Mouse (Mus musculus): Measurements from ENCODE around the gene Yaf2.
"Not testable (repeated sequence)": the region's sequence is repeated elsewhere in the genome, so short reads cannot be mapped to it uniquely, and the experiment has no call there.

Yaf2 gene

DNA sequence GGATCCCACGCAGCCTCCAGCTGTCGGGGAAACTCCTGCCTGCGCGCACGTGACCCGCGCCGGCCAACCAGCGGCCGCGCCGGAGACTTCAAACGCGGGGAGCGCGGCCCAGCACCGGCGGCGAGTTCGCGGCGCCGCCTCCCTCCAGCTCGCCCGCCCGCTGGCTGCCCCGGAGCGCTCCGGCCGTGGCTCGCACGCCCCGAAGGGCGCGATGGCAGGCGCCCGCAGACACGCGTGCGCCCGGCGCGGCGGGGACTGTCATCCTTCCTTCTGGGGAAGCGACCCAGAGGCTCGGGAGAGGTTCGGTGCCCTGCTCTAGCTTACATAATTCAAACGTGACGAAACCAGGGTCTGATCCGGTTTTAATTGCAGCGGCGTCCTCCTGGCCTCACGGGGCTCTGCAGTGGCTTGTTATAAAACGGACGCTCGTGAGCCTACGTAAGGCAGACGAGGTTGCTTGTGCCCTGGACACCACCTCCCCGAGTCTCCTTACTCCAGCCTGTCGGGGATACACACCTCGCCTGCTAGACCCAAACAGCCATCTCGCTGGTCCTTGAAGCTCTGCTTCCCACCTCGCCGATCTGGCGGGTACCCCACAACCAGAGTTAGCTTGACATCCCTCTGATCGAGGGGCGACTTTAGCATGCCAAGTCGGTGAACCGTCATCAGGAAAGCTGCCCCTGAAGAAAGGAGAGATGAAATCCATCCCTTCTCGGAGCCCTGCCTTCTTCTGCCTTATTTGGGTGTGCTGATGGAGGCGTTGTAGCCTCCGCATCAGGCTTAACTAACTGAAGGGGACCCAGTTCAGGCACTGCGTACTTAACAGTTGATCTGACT lies at the start of gene Yaf2:
Gene Yaf2 (minus strand): TSS at position 11 of the 837 bp plus-strand sequence.
- peak; percentile 82 for DNase-seq

DNA sequence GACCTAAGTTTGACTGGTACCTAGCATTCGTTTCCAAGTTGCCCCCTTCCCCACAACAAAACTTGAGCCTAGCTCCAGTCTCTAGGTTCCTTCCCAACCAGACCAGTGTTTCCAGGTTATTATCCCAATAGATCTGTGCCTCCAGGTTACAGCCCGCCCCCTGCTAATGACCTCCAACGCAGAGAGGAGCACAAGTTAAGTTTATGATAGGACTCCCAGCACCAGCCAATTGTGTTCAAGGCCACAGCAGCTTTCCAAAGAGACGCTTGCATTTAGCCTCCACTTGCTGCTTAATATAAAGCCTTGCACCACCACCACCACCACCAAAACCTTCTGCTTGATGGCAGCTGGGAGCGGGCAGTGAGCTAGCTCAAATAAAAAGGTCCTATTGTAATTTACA lies 44.6 kb upstream of the Yaf2 start:
- DNase-seq: no peak

DNA sequence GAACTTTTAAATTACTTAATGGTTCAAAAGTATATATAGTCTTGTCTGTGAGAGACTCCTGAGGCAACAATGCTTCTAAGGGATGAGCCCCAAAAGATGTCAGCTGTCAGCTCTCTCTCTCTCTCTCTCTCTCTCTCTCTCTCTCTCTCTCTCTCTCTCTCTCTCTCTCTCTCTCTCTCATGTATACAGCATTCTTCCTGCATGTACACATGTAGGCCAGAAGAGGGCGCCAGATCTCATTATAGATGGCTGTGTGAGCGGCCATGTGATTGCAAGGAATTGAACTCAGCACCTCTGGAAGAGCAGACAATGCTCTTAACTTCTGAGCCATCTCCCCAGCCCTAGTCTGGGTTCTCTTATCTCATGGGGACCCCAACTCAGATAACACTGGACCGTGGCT lies 42.4 kb upstream of the Yaf2 start:
- DNase-seq: peak; percentile 20

DNA sequence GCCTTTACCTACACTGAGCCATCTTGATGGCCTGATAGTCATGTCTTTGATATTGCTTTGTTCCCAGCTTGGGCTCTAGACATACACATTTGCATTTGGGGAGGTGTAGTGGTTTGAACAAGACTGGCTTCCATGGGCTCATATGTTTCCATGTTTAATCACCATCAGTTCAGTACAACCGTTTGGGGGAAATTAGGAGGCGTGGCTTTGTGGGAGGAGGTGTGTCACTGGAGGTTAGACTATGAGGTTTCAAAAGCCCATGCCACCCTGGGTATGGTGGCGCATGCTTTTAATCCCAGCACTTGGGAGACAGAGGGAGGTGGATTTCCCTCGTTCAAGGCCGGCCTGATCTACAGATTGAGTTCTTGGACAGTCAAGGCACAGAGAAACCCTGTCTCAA lies 39.0 kb upstream of the Yaf2 start:
- no peak for DNase-seq

DNA sequence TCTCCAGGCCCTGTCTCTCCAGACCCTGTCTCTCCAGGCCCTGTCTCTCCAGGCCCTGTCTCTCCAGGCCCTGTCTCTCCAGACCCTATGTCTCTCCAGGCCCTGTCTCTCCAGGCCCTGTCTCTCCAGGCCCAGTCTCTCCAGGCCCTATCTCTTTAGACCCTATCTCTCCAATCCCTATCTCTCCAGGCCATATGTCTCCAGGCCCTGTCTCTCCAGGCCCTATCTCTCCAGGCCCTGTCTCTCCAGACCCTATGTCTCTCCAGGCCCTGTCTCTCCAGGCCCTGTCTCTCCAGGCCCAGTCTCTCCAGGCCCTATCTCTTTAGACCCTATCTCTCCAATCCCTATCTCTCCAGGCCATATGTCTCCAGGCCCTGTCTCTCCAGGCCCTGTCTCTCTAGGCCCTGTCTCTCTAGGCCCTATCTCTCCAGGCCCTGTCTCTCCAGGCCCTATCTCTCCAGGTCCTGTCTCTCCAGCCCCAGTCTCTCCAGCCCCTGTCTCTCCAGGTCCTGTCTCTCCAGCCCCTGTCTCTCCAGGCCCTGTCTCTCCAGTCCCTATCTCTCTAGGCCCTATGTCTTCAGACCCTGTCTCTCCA lies 35.9 kb upstream of the Yaf2 start:
- DNase-seq: not testable (repeated sequence)

DNA sequence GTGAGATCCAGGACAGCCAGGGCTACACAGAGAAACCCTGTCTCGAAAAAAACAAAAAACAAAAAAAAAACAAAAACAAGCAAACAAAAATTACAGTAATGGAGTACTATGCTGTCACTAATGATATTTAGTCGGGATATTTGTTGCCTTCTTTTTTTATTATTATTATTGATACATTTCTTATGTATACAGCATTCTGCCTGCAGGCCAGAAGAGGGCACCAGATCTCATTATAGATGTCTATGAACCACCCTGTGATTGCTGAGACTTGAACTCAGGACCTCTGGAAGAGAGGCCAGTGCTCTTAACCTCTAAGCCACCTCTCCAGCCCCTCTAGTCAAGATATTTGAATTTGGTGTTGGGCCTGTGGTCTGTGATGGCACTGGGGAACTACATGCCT lies 35.1 kb upstream of the Yaf2 start:
- no peak for DNase-seq

DNA sequence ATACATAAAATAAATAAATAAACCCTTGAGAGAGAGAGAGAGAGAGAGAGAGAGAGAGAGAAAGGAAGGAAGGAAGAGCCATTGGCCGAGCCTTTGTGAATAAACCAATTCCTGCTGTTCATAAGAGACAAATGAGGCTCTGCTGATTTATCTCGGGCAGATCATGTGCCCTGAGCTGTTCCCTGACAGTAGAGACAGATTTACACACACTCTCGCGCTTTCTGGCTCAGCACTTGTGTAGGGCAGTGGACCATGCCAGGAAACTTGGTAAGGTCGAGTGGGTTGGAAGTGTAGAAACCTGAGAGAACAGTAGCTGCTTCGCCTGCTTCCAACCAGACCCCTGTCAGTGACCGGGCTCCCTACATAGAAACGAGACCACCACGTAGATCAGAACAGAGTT lies 31.8 kb upstream of the Yaf2 start:
- no peak for DNase-seq

DNA sequence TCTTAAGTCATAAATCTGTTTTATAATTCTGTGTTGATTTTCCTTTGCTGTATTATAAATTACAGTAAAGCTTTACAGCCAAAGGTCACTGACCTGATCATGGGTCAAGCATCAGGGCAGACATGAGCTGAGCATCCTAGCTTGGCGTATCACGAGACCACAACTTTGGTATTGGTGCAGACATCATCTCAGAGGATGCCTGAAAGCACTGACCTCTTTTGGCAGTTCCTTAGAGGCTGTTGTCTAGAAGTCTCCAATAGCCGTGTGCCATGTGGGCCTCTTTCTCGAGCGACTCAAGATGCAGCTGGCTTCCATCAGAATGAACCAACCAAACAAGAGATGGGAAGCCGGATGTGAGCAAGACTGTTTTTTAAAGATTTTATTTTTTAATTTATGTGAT lies 28.8 kb upstream of the Yaf2 start:
- DNase-seq: no peak

DNA sequence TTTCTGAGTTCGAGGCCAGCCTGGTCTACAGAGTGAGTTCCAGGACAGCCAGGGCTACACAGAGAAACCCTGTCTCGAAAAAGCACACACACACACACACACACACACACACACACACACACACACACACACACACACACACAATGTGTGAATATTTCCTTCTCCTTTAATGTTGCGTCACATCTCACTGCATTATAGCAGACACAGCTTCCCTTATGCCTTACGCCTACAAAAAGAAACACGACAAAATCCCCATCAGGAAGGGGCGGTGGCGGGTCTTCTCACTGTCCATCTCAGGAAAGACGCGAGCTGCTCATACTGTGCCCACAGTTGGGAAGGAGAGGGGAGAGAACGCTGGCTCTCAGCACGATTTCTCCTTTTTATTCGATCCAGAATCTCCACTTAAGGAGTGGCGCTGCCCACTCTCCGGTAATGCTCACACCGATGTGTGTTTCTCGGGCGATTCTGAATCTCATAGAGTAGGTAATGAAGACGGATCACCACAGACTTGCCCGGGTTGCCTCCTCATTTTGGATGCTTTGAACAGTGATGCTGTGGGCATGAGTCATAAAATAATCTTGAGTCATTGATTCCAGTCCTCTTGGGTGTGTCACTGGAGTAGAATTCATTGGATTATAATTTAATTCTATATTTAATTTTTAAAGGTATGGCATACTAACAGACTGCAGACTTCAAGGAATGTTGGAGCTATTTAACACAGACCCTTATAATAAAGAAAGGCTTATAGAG lies 21.8 kb upstream of the Yaf2 start:
- DNase-seq: no peak

DNA sequence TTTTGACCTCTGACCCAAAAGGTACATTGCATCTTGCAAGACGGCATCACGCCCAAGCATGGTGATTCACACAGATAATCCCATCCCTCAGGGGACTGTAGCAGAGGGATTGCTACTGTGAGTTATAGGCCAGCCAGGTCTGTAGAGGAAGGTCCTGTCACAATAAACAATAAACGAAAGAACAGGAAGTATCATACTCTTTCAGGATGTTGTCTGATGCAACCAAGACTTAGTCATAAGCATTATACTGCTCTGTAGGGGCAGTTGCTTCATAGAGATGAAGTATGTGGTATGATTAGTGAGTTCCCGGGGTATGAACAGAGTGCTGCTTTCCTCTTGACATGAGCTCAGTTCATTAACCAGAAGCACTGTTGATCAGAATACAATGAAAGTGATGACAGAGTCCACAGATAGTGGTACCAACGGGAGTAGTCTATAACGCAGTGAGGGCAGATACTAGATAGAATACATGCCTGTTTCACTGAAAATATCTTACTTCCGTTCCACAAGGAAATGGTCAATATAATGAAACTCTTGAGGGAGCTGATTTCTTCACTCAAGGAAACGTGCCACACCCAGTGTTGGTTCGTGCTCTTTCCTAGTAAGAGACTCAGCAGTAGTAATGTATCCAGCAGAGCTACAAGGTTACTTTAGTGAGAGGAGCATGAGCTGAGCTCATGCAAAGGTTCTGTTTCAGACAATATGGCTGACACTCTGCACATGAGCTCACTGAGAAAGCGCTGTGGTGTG lies 4.1 kb upstream of the Yaf2 start:
- no peak for DNase-seq

DNA sequence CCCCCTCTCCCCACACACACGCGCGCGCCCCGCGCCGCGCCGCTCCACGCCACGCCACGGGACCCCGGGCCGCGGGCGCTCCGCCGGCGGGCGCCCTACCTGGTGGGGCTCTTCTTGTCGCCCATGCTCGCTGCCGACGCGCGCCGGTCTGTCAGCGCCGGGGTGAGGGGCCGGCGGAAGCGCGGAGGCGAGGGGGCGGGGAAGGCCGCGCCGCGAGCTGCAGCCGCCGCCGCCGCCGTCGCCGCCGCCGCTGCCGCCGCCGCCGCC lies 144 bp downstream of the Yaf2 start:
- no peak for DNase-seq

DNA sequence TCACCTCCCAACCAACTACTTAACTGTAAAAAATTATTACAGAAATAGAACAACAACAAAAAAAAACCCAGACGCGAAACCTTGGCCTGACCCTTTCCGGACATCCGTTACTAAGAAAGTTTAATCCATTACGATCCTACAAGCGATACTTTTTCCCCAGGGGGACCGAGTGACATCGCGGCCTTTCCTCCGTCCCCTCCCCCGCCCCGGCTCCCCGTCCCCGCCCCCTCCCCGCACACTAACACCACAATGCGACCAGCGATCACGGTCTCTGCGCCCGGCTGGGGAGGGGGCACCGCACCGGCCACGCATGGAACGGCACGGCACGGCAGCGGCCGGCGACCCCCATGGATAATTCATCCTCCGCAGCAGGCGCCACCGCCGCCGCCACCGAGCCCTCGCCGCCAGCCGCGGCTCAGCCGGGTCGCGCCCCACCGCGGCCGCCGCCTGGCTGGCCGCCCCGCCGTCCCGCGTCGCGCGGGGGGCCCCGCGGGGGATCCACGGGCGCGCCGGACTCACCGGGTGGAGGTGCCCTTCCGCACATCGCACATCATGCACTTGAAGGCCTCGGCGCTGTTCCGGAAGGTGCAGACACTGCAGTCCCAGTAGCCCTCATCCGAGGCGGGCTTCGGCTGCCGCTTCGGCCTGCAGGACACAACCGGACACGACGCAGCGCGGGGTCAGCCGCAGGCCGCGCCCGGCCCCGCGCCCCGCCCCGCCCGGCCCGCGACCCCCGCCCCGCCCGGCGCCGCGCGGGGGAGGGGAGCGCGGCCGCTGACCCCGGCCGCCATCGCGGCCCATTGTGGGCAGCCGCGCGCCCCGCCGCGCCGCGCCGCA lies 696 bp downstream of the Yaf2 start:
- peak; percentile 45 for DNase-seq

DNA sequence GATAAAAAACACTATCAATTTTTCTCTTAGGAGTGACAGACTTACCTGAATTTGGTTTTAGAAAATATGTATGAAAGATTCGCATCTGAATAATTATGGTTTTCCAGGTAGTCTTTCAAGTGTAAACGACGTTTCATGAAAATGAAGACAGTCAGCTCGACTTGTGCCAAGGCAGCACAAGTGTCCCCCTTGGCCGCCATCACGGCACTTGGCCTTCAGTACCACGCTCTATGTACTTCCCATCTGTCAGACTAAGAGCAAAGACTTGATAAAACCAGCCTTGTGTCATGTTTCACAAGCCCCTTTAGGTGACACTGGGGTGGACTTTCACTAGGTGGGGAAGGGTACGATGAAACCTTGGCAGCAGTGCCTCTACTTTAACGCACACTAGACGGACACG lies 5.5 kb downstream of the Yaf2 start:
- DNase-seq: no peak

DNA sequence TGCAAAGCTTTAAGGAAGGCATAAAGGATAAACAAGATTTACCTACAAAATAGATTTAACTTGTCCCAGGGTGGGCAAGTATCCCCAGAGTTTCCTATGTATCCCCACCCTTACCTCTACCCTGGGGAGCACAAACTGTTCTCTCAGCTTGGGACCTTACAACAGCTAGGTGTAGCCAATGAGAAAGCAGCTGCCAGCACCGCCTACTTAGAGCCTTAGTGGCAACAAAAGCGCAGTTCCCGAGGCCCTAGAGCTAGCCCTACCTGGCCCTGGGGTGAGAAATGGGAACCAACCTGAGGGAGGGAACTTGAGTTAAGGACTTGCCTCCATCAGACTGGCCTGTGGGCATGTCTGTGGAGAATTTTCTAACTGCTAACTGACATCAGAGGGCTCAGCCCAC lies 9.5 kb downstream of the Yaf2 start:
- no peak for DNase-seq

DNA sequence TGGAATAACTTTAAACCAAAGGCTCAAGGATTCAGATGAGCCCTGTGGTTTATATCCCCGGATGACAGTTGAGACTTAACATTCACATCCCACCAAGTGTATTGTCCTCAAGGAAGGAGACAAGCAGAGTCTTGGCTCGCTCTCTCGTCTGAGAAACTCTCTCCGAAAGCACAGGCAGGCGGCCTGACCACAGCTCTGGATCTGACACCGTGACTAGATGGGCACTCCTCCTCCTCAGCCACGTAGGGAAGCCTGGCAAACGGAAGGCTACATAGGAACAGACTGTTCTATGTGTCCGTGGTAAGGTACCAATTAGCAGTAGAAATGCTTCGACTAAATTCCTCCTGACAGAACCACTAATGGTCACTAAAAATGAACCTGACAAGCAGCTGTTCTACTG lies 10.1 kb downstream of the Yaf2 start:
- peak; percentile 10 for DNase-seq

DNA sequence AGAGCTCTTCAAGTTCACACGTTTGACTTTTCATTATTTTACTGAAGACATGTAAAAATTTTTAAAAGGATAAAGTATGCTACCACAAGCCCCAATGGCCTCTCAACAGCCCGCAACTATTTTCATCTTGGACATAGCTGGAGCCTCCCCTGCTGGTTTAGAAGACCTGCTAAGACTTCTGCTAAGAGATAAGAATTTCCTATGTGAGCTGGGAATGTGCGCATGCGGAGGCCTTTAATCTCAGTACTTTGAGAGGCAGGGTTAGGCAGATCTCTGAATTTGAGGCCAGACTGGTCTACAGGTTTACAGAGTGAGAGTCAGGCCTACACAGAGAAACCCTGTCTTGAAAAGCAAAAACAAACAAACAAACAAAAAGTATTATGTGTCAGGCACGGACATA lies 11.4 kb downstream of the Yaf2 start:
- no peak for DNase-seq

DNA sequence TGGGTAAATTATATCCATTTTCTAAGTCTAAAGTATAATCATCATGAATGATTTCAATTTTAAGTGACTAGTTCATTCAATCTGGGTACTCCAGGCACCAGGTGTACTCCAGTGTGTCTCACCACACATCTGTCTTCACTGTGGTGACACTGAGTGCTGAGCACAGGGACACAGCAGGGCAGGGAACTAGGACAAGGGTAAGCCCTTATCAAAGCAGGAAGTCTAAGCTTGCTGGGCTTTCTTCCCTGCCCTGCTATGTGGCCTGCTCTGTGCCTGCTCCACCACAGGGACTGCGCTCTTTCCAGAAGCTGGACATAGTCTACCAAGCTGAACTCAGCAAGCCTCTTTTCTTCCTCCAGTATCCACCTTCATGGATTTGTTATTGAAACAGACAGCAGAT lies 18.0 kb downstream of the Yaf2 start:
- no peak for DNase-seq

DNA sequence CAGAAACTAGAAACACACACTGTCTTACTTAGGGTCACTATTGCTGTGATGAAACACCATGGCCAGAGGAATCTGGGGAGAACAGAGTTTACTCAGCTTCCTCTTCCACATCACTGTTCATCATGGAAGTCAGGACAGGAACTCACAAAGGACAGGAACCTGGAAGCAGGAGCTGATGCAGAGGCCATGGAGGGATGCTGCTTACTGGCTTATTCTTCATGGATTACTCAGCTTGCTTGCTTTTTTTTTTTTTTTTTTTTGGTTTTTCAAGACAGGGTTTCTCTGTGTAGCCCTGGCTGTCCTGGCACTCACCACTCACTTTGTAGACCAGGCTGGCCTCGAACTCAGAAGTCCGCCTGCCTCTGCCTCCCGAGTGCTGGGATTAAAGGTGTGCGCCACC lies 26.4 kb downstream of the Yaf2 start:
- DNase-seq: not testable (repeated sequence)

DNA sequence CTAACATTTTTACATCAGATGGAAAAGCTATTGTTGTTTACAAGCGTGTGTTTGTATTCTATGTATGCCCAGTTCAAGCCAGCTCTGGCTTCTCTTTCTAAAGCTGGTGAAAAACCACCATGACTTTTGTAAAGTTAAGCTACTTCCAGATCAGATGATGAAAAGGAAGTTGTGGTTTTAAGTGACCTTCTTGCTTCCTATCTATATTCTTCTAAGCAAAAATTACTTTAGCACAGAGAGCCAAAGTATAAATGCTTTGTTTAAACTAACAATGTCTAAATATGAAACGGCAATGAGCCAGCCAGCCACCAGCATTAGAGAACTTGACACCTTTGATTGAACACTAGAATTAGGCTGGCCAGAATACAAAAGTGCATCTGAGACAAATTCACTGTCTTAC lies 38.5 kb downstream of the Yaf2 start:
- DNase-seq: no peak

DNA sequence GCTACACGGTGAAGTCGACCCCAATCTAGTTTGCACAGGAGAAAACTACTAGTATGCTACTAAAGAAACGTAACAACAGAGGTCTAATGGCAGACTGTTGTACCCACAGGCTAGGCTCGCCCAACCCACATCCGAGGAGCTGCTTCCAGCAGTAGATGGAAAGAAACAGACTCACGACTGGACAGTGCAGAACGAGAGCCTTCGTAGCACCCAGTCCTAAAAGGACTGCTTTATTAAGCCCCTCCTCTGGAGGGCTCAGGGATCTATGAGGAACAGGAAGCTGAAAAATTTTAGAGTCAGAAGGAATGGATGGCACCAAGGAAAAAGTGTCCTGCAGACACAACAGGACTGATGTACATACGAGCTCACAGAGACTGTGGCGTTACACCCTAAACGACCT lies 42.3 kb downstream of the Yaf2 start:
- DNase-seq: no peak

DNA sequence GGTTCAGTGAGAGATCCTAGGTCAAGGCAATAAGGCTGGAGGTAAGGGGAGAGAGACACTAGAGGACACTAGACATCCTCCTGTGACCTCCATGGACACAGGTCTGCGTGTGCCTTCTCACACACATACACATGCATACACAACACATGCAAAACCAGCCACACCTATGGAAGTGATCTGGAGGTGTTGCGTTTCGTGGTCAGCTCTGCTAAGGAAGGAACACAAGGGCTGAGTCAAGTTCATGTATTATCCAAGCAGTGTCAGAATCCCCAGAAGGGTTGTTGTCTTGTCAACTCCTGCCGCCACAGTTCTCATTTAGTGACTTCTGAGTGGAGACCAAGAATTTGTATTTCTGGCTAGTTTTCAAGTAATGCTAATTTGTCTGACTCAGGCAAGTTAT lies 48.4 kb downstream of the Yaf2 start:
- no peak for DNase-seq

DNA sequence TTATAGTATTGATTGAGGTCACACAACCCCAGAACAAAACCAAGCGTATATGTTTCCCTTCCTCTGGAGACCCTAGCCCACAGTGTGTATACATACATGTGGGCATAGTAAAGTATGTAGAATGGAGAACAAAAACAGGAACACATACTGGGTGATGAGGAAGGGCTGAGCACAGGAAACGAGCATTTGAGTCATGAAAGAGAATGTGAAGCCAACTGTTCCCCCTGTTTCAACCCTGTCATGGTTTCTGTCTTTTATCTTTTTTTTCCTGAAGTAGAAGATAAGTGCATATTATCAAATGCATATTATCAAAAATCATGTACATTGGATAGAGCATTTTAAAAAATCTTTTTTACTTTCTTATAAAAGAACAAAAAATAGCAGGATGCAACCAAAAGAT lies 49.1 kb downstream of the Yaf2 start:
- DNase-seq: no peak

DNA sequence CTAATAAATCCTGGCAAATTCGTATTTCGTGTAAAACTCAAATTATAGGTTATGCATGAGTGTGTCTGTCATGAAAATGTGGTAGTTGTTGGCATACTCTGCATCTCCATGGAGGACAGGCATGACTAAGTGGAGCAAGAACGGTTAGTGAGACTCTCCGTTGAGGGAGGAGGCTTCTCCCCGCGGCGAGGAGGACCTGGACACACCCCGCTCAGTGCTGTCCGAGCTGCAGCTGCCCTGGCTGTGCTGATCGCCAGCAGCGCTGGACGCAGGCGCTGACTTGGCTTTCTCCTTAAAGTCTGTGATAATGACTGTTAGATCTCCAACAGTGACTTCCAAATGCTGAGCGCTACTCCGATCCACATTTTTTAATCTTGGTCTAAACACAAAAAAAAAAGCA lies 51.5 kb downstream of the Yaf2 start:
- DNase-seq: no peak

Data from lung, postnatal 14 days (tissue).